ENCODE assay signal across 8 mouse cellular contexts in genomic region chr16:16984423-16984941, GRCm38 (mm10). TPM values are rescaled to one million over a fixed set of nuclear protein-coding genes. Genes with fewer than 3 reads are reported as not detected.
DNase-seq lines count a peak whose midpoint lies in the region; ATAC-seq and TF ChIP-seq lines count a peak whose summit lies in the region.

No protein-coding gene starts in this region.

- DNase-seq in gastrocnemius, adult 2 months, result no peak
- DNase-seq in gastrocnemius, postnatal 25 days, result no peak
- DNase-seq in liver, embryonic 14.5 days (ENCODE audit: low read depth in 3 of 3, low spot score in 3 of 3), result no peak
- DNase-seq in right cerebral cortex, postnatal 25 days, result no peak
- DNase-seq in left cerebral cortex, postnatal 25 days (ENCODE audit: low spot score in 2 of 2), result no peak

- no peak for TF ChIP-seq CTCF in gastrocnemius, adult 2 months (IDR thresholded peaks at IDR 0.05)
- TF ChIP-seq CTCF in C2C12 (IDR thresholded peaks at IDR 0.05; ENCODE audit: control insufficient read depth, insufficient read depth, insufficient read length), result no peak
- no peak for TF ChIP-seq CTCF in liver, embryonic 14.5 days (IDR thresholded peaks at IDR 0.05; ENCODE audit: low read depth)

- ATAC-seq in forebrain, embryonic 15.5 days (replicated peaks), result no peak
- ATAC-seq in liver, embryonic 14.5 days (ENCODE audit: insufficient read depth), result no peak
- ATAC-seq in monocyte, adult 5-6 weeks (replicated peaks; ENCODE audit: insufficient number of reproducible peaks, low FRiP score, low TSS enrichment, poor library complexity, severe bottlenecking), result no peak

- H3K4me1 ChIP-seq in forebrain, embryonic 15.5 days, result peaks cover 28% of the 10 kb centered on the region
- peaks cover 17 to 19% of the 10 kb centered on the region in 2 experiments for H3K4me1 ChIP-seq in liver, embryonic 14.5 days (replicated peaks; ENCODE audit: control insufficient read depth in 2 of 2, insufficient read depth in 2 of 2, low read length in 1 of 2)

- peaks cover 65% of the 10 kb centered on the region for H3K79me2 ChIP-seq in C2C12 (ENCODE audit: control insufficient read depth, insufficient read depth)

- H3K27ac ChIP-seq in gastrocnemius, adult 2 months, result peak overlapping the region; percentile 97
- no peak overlapping the region for H3K27ac ChIP-seq in forebrain, embryonic 15.5 days (replicated peaks)
- no peak overlapping the region for H3K27ac ChIP-seq in liver, embryonic 14.5 days

- H3K9ac ChIP-seq in forebrain, embryonic 15.5 days (replicated peaks), result peak overlapping the region; percentile 92
- H3K9ac ChIP-seq in liver, embryonic 14.5 days (replicated peaks), result peak overlapping the region; percentile 96

- H3K27me3 ChIP-seq in C2C12 (ENCODE audit: control insufficient read depth, insufficient read depth, insufficient read length), result no peaks in the 10 kb centered on the region
- no peaks in the 10 kb centered on the region for H3K27me3 ChIP-seq in forebrain, embryonic 15.5 days
- no peaks in the 10 kb centered on the region for H3K27me3 ChIP-seq in liver, embryonic 14.5 days (ENCODE audit: control insufficient read depth, insufficient read depth, low read length)

- peak overlapping the region; percentile 85 for H3K4me3 ChIP-seq in gastrocnemius, adult 2 months
- H3K4me3 ChIP-seq in C2C12 (ENCODE audit: insufficient read depth, poor library complexity, severe bottlenecking), result peak overlapping the region; percentile 81
- H3K4me3 ChIP-seq in forebrain, embryonic 15.5 days, result peak overlapping the region; percentile 92
- peak overlapping the region; percentile 91 to 98 for H3K4me3 ChIP-seq in liver, embryonic 14.5 days (ENCODE audit: insufficient read depth in 1 of 2, low read depth in 2 of 2, low read length in 2 of 2)

- no peaks in the 10 kb centered on the region for H3K9me3 ChIP-seq in forebrain, embryonic 15.5 days
- H3K9me3 ChIP-seq in liver, embryonic 14.5 days (ENCODE audit: control insufficient read depth, low read length), result no peaks in the 10 kb centered on the region

- peaks cover 56% of the 10 kb centered on the region for H3K79me3 ChIP-seq in C2C12 (ENCODE audit: low read depth)

- TF ChIP-seq EP300 in liver, embryonic 14.5 days (IDR thresholded peaks at IDR 0.05; ENCODE audit: low read depth), result no peak

- H3K4me2 ChIP-seq in forebrain, embryonic 15.5 days (replicated peaks), result peak overlapping the region; percentile 80
- peak overlapping the region; percentile 82 for H3K4me2 ChIP-seq in liver, embryonic 14.5 days (ENCODE audit: low read depth)

- intact Hi-C loops in gastrocnemius, adult 2 months (cut with DNase I), result no loop called here
- intact Hi-C loops in left cerebral cortex, postnatal 25 days (cut with DNase I), result loop anchor here (5.0 kb wide), 1 partner anchor 88 kb away; no protein-coding TSS in a partner anchor

- H3ac ChIP-seq in C2C12 (ENCODE audit: control insufficient read depth, insufficient read length, low read depth), result peak overlapping the region; percentile 48

- peaks cover 14% of the 10 kb centered on the region for H3K36me3 ChIP-seq in C2C12 (ENCODE audit: control insufficient read depth, insufficient read depth)
- no peaks in the 10 kb centered on the region; the same call in 1 of the 2 replicates for H3K36me3 ChIP-seq in forebrain, embryonic 15.5 days
- peaks cover 6% of the 10 kb centered on the region for H3K36me3 ChIP-seq in liver, embryonic 14.5 days (replicated peaks; ENCODE audit: control insufficient read depth, insufficient read depth, low read depth)

- 18% methylated on average over 9 of the region's 9 CpGs for WGBS in forebrain, embryonic 15.5 days
- WGBS in liver, embryonic 14.5 days (ENCODE audit: insufficient replicate concordance), result 6% methylated on average over 9 of the region's 9 CpGs

TF ChIP-seq in C2C12, 6 proteins besides CTCF, POLR2A, EP300 and RAD21:
- TF ChIP-seq MYOD1 (IDR thresholded peaks at IDR 0.05; ENCODE audit: control insufficient read depth, insufficient read length, low read depth) (no peak), CEBPB (IDR thresholded peaks at IDR 0.05; ENCODE audit: low read depth) (no peak), FOSL1 (IDR thresholded peaks at IDR 0.05; ENCODE audit: insufficient read depth, low read length, poor library complexity, severe bottlenecking) (no peak), MAX (IDR thresholded peaks at IDR 0.05) (no peak), USF1 (IDR thresholded peaks at IDR 0.05; ENCODE audit: low read depth) (no peak), MYOG (IDR thresholded peaks at IDR 0.05; ENCODE audit: control insufficient read depth, extremely low read depth, insufficient read length) (no peak)

RNA-seq across cellular contexts. Expression of gene Mapk1, which starts 1.3 kb away (rescaled TPM):
- total RNA-seq in gastrocnemius, adult 2 months (2021), result 100 to 1,000 TPM in 1 of 2 experiments, 10 to 100 TPM in 1; 92.3 to 112 TPM
- total RNA-seq in gastrocnemius, postnatal 25 days (2021), result 10 to 100 TPM; 85.1 to 87.1 TPM
- 77.2 TPM for polyA plus RNA-seq in C2C12 (2012; fragmentation: generic; extraction: Trizol)
- polyA plus RNA-seq in forebrain, embryonic 15.5 days (2015; fragmentation: Nextera tagmentation; extraction: Ambion mirVana), result 186 and 193 TPM in 2 replicates
- polyA plus RNA-seq in liver, embryonic 14.5 days (2012; rRNA removed), result 41.1 and 55.1 TPM in 2 replicates
- polyA plus RNA-seq in liver, embryonic 14.5 days (2014; fragmentation: Nextera tagmentation; extraction: Ambion mirVana), result 91.6 and 107 TPM in 2 replicates
- total RNA-seq in left cerebral cortex, postnatal 25 days (2021), result 100 to 1,000 TPM; 510 to 530 TPM
- total RNA-seq in monocyte, adult 5-6 weeks (2017), result 110 to 148 TPM (median 121 TPM) in 3 replicates
